Mouse (Mus musculus): ENCODE data around the gene Kirrel2. TPM values are rescaled to one million over a fixed set of nuclear protein-coding genes. Genes with fewer than 3 reads are reported as not detected.

Kirrel2 gene
- polyA plus RNA-seq (2014; fragmentation: Illumina TruSeq; extraction: RNeasy Lipid Tissue Mini Kit (QIAGEN cat#74804); ENCODE audit: low read depth, low replicate concordance): not detected

GRCm38 (mm10) chr7:30457629-30458330 lies at the start of gene Kirrel2, which contains the start of gene Nphs1:
TSS of gene Kirrel2 (minus strand) at chr7:30457690.
TSS of gene Nphs1 (plus strand) at chr7:30458315.

GRCm38 (mm10) chr7:30493401-30493931 lies 36.0 kb upstream of the Kirrel2 start, which contains the start of gene Prodh2:
TSS of gene Prodh2 (plus strand) at chr7:30493622.

GRCm38 (mm10) chr7:30444971-30445751 lies 12.3 kb downstream of the Kirrel2 start, which contains the start of gene Aplp1:
TSS of gene Aplp1 (minus strand) at chr7:30445535.

DNA sequence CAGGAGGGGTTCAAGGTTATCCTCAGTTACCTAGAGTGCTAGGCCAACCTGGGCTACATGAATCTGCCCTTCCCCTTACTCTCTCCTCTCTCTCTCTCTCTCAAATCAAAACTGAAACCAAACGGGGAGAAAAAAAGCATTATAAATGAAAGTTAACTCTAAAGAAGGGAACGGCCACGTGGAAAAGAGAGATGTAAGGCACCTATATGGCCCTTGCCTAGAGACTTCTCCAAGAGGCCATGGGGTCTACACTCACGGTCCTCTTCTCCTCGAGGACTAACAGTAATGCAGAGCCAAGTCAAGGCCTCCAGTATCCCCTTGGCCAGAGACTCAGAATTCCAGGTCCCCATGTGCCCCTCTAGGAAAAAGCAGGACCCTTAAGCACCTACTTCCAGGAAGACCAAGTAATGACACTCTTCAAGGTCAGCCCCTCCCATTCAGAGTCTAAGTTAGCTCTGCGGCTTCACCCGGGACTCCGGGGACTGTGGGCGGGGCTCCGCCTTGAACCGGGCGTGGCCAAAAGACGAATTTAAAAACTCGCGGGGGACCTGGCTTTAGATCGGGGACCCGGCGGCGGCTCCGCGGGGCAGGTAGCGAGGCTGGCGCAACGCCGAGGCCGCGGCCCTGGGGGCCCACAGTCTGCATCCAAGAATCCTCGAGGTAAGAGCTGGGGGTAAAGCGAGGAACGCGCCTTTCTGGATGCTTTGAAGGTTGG lies 36.2 kb downstream of the Kirrel2 start, which contains the start of gene Nfkbid:
Nfkbid (plus strand) TSS at position 558 of the 715 bp plus-strand sequence.

GRCm38 (mm10) chr7:30419561-30420499 lies 37.7 kb downstream of the Kirrel2 start, which contains the start of gene Hcst:
TSS of gene Hcst (minus strand) at chr7:30419854.

GRCm38 (mm10) chr7:30413596-30413995 lies 43.9 kb downstream of the Kirrel2 start, which contains the start of gene Tyrobp:
TSS of gene Tyrobp (plus strand) at chr7:30413760.

Other genes starting within 250 kb of the Kirrel2 start
- not detected for gene Polr2i, start 225.7 kb downstream of the Kirrel2 start, polyA plus RNA-seq (2014; fragmentation: Illumina TruSeq; extraction: RNeasy Lipid Tissue Mini Kit (QIAGEN cat#74804); ENCODE audit: low read depth, low replicate concordance)
- gene Tbcb, start 225.4 kb downstream of the Kirrel2 start, polyA plus RNA-seq (2014; fragmentation: Illumina TruSeq; extraction: RNeasy Lipid Tissue Mini Kit (QIAGEN cat#74804); ENCODE audit: low read depth, low replicate concordance): 7.1 TPM
- not detected for gene Ovol3, start 222.0 kb downstream of the Kirrel2 start, polyA plus RNA-seq (2014; fragmentation: Illumina TruSeq; extraction: RNeasy Lipid Tissue Mini Kit (QIAGEN cat#74804); ENCODE audit: low read depth, low replicate concordance)
- not detected for gene Thap8, start 177.6 kb downstream of the Kirrel2 start, polyA plus RNA-seq (2014; fragmentation: Illumina TruSeq; extraction: RNeasy Lipid Tissue Mini Kit (QIAGEN cat#74804); ENCODE audit: low read depth, low replicate concordance)
- 0.12 TPM for gene Wdr62, start 177.3 kb downstream of the Kirrel2 start, polyA plus RNA-seq (2014; fragmentation: Illumina TruSeq; extraction: RNeasy Lipid Tissue Mini Kit (QIAGEN cat#74804); ENCODE audit: low read depth, low replicate concordance)
- 14.6 TPM for gene Clip3, start 166.0 kb downstream of the Kirrel2 start, polyA plus RNA-seq (2014; fragmentation: Illumina TruSeq; extraction: RNeasy Lipid Tissue Mini Kit (QIAGEN cat#74804); ENCODE audit: low read depth, low replicate concordance)
- gene Alkbh6, start 149.0 kb downstream of the Kirrel2 start, polyA plus RNA-seq (2014; fragmentation: Illumina TruSeq; extraction: RNeasy Lipid Tissue Mini Kit (QIAGEN cat#74804); ENCODE audit: low read depth, low replicate concordance): 5.4 TPM
- 2.3 TPM for gene Syne4, start 142.9 kb downstream of the Kirrel2 start, polyA plus RNA-seq (2014; fragmentation: Illumina TruSeq; extraction: RNeasy Lipid Tissue Mini Kit (QIAGEN cat#74804); ENCODE audit: low read depth, low replicate concordance)
- gene E130208F15Rik, start 135.9 kb downstream of the Kirrel2 start, polyA plus RNA-seq (2014; fragmentation: Illumina TruSeq; extraction: RNeasy Lipid Tissue Mini Kit (QIAGEN cat#74804); ENCODE audit: low read depth, low replicate concordance): 1.2 TPM
- gene Sdhaf1, start 133.8 kb downstream of the Kirrel2 start, polyA plus RNA-seq (2014; fragmentation: Illumina TruSeq; extraction: RNeasy Lipid Tissue Mini Kit (QIAGEN cat#74804); ENCODE audit: low read depth, low replicate concordance): 3.0 TPM
- 1.4 TPM for gene Lrfn3, start 94.9 kb downstream of the Kirrel2 start, polyA plus RNA-seq (2014; fragmentation: Illumina TruSeq; extraction: RNeasy Lipid Tissue Mini Kit (QIAGEN cat#74804); ENCODE audit: low read depth, low replicate concordance)
- gene Tyrobp, start 43.9 kb downstream of the Kirrel2 start, polyA plus RNA-seq (2014; fragmentation: Illumina TruSeq; extraction: RNeasy Lipid Tissue Mini Kit (QIAGEN cat#74804); ENCODE audit: low read depth, low replicate concordance): 3.2 TPM
- gene Hcst, start 37.8 kb downstream of the Kirrel2 start, polyA plus RNA-seq (2014; fragmentation: Illumina TruSeq; extraction: RNeasy Lipid Tissue Mini Kit (QIAGEN cat#74804); ENCODE audit: low read depth, low replicate concordance): not detected
- gene Nfkbid, start 36.0 kb downstream of the Kirrel2 start, polyA plus RNA-seq (2014; fragmentation: Illumina TruSeq; extraction: RNeasy Lipid Tissue Mini Kit (QIAGEN cat#74804); ENCODE audit: low read depth, low replicate concordance): not detected
- 8.6 TPM for gene Aplp1, start 12.2 kb downstream of the Kirrel2 start, polyA plus RNA-seq (2014; fragmentation: Illumina TruSeq; extraction: RNeasy Lipid Tissue Mini Kit (QIAGEN cat#74804); ENCODE audit: low read depth, low replicate concordance)
- gene Nphs1, start 625 bp upstream of the Kirrel2 start, polyA plus RNA-seq (2014; fragmentation: Illumina TruSeq; extraction: RNeasy Lipid Tissue Mini Kit (QIAGEN cat#74804); ENCODE audit: low read depth, low replicate concordance): not detected
- gene Prodh2, start 35.9 kb upstream of the Kirrel2 start, polyA plus RNA-seq (2014; fragmentation: Illumina TruSeq; extraction: RNeasy Lipid Tissue Mini Kit (QIAGEN cat#74804); ENCODE audit: low read depth, low replicate concordance): not detected
- 0.23 TPM for gene Arhgap33, start 77.4 kb upstream of the Kirrel2 start, polyA plus RNA-seq (2014; fragmentation: Illumina TruSeq; extraction: RNeasy Lipid Tissue Mini Kit (QIAGEN cat#74804); ENCODE audit: low read depth, low replicate concordance)
- 50.0 TPM for gene Hspb6, start 94.5 kb upstream of the Kirrel2 start, polyA plus RNA-seq (2014; fragmentation: Illumina TruSeq; extraction: RNeasy Lipid Tissue Mini Kit (QIAGEN cat#74804); ENCODE audit: low read depth, low replicate concordance)
- 1.5 TPM for gene Proser3, start 94.6 kb upstream of the Kirrel2 start, polyA plus RNA-seq (2014; fragmentation: Illumina TruSeq; extraction: RNeasy Lipid Tissue Mini Kit (QIAGEN cat#74804); ENCODE audit: low read depth, low replicate concordance)
- gene Lin37, start 102.1 kb upstream of the Kirrel2 start, polyA plus RNA-seq (2014; fragmentation: Illumina TruSeq; extraction: RNeasy Lipid Tissue Mini Kit (QIAGEN cat#74804); ENCODE audit: low read depth, low replicate concordance): 6.5 TPM
- 13.9 TPM for gene U2af1l4, start 105.6 kb upstream of the Kirrel2 start, polyA plus RNA-seq (2014; fragmentation: Illumina TruSeq; extraction: RNeasy Lipid Tissue Mini Kit (QIAGEN cat#74804); ENCODE audit: low read depth, low replicate concordance)
- 3.4 TPM for gene Gm49396, start 105.7 kb upstream of the Kirrel2 start, polyA plus RNA-seq (2014; fragmentation: Illumina TruSeq; extraction: RNeasy Lipid Tissue Mini Kit (QIAGEN cat#74804); ENCODE audit: low read depth, low replicate concordance)
- 31.7 TPM for gene Psenen, start 105.9 kb upstream of the Kirrel2 start, polyA plus RNA-seq (2014; fragmentation: Illumina TruSeq; extraction: RNeasy Lipid Tissue Mini Kit (QIAGEN cat#74804); ENCODE audit: low read depth, low replicate concordance)
- not detected for gene Igflr1, start 107.7 kb upstream of the Kirrel2 start, polyA plus RNA-seq (2014; fragmentation: Illumina TruSeq; extraction: RNeasy Lipid Tissue Mini Kit (QIAGEN cat#74804); ENCODE audit: low read depth, low replicate concordance)
- gene Kmt2b, start 131.0 kb upstream of the Kirrel2 start, polyA plus RNA-seq (2014; fragmentation: Illumina TruSeq; extraction: RNeasy Lipid Tissue Mini Kit (QIAGEN cat#74804); ENCODE audit: low read depth, low replicate concordance): 5.8 TPM
- not detected for gene Zbtb32, start 141.2 kb upstream of the Kirrel2 start, polyA plus RNA-seq (2014; fragmentation: Illumina TruSeq; extraction: RNeasy Lipid Tissue Mini Kit (QIAGEN cat#74804); ENCODE audit: low read depth, low replicate concordance)
- not detected for gene Upk1a, start 155.2 kb upstream of the Kirrel2 start, polyA plus RNA-seq (2014; fragmentation: Illumina TruSeq; extraction: RNeasy Lipid Tissue Mini Kit (QIAGEN cat#74804); ENCODE audit: low read depth, low replicate concordance)
- 1,385 TPM for gene Cox6b1, start 168.5 kb upstream of the Kirrel2 start, polyA plus RNA-seq (2014; fragmentation: Illumina TruSeq; extraction: RNeasy Lipid Tissue Mini Kit (QIAGEN cat#74804); ENCODE audit: low read depth, low replicate concordance)
- gene Etv2, start 178.2 kb upstream of the Kirrel2 start, polyA plus RNA-seq (2014; fragmentation: Illumina TruSeq; extraction: RNeasy Lipid Tissue Mini Kit (QIAGEN cat#74804); ENCODE audit: low read depth, low replicate concordance): not detected
- not detected for gene Rbm42, start 192.6 kb upstream of the Kirrel2 start, polyA plus RNA-seq (2014; fragmentation: Illumina TruSeq; extraction: RNeasy Lipid Tissue Mini Kit (QIAGEN cat#74804); ENCODE audit: low read depth, low replicate concordance)
- gene Haus5, start 207.3 kb upstream of the Kirrel2 start, polyA plus RNA-seq (2014; fragmentation: Illumina TruSeq; extraction: RNeasy Lipid Tissue Mini Kit (QIAGEN cat#74804); ENCODE audit: low read depth, low replicate concordance): 2.0 TPM
- not detected for gene Pmis2, start 213.9 kb upstream of the Kirrel2 start, polyA plus RNA-seq (2014; fragmentation: Illumina TruSeq; extraction: RNeasy Lipid Tissue Mini Kit (QIAGEN cat#74804); ENCODE audit: low read depth, low replicate concordance)
- not detected for gene 2200002J24Rik, start 241.2 kb upstream of the Kirrel2 start, polyA plus RNA-seq (2014; fragmentation: Illumina TruSeq; extraction: RNeasy Lipid Tissue Mini Kit (QIAGEN cat#74804); ENCODE audit: low read depth, low replicate concordance)